Mouse (Mus musculus): Measurements from ENCODE around the gene Ptpa. TPM values are rescaled to one million over a fixed set of nuclear protein-coding genes. Genes with fewer than 3 reads are reported as not detected.

The Ptpa gene
- polyA plus RNA-seq, 1 experiment from 2014 or later, result 71.4 TPM

- H3K27me3 ChIP-seq (replicated peaks; ENCODE audit: control insufficient read depth, insufficient read depth, low read length), result no peaks in the 10 kb centered on the region
- H3K9ac ChIP-seq (ENCODE audit: low read depth, low read length), result no peak overlapping the region
- H3K36me3 ChIP-seq (ENCODE audit: control insufficient read depth, insufficient read depth), result peaks cover 76% of the 10 kb centered on the region
- H3K4me1 ChIP-seq (replicated peaks; ENCODE audit: control insufficient read depth, insufficient read depth, low read length), result no peaks in the 10 kb centered on the region; the same call in 1 of the 2 replicates
- ATAC-seq, result no peak
- H3K27ac ChIP-seq (ENCODE audit: low read depth, low read length), result no peak overlapping the region
- no peaks in the 10 kb centered on the region for H3K9me3 ChIP-seq (ENCODE audit: control insufficient read depth)
- no peak overlapping the region for H3K4me3 ChIP-seq (ENCODE audit: low read depth, low read length)
- no peak overlapping the region for H3K4me2 ChIP-seq (replicated peaks; ENCODE audit: low read depth)
- TF ChIP-seq CTCF (IDR thresholded peaks at IDR 0.05; ENCODE audit: low read depth), result no peak
- WGBS, result 84% methylated on average over 2 of the region's 2 CpGs
These were observed 8.6 kb upstream of the Ptpa start for GRCm38 (mm10) chr2:30407221-30407620.

GRCm38 (mm10) chr2:30407778-30408177 lies 8.1 kb upstream of the Ptpa start:
- H3K4me2 ChIP-seq (replicated peaks; ENCODE audit: low read depth), result no peak overlapping the region
- no peak for ATAC-seq
- H3K9ac ChIP-seq (ENCODE audit: low read depth, low read length), result no peak overlapping the region
- H3K27ac ChIP-seq (ENCODE audit: low read depth, low read length), result peak overlapping the region; percentile 64
- H3K36me3 ChIP-seq (ENCODE audit: control insufficient read depth, insufficient read depth), result peaks cover 74% of the 10 kb centered on the region
- no peak overlapping the region for H3K4me3 ChIP-seq (ENCODE audit: low read depth, low read length)
- H3K4me1 ChIP-seq (replicated peaks; ENCODE audit: control insufficient read depth, insufficient read depth, low read length), result no peaks in the 10 kb centered on the region; the same call in 1 of the 2 replicates
- H3K9me3 ChIP-seq (ENCODE audit: control insufficient read depth), result no peaks in the 10 kb centered on the region
- WGBS, result 83% methylated on average over 10 of the region's 10 CpGs
- TF ChIP-seq CTCF (IDR thresholded peaks at IDR 0.05; ENCODE audit: low read depth), result no peak
- H3K27me3 ChIP-seq (replicated peaks; ENCODE audit: control insufficient read depth, insufficient read depth, low read length), result no peaks in the 10 kb centered on the region

DNA sequence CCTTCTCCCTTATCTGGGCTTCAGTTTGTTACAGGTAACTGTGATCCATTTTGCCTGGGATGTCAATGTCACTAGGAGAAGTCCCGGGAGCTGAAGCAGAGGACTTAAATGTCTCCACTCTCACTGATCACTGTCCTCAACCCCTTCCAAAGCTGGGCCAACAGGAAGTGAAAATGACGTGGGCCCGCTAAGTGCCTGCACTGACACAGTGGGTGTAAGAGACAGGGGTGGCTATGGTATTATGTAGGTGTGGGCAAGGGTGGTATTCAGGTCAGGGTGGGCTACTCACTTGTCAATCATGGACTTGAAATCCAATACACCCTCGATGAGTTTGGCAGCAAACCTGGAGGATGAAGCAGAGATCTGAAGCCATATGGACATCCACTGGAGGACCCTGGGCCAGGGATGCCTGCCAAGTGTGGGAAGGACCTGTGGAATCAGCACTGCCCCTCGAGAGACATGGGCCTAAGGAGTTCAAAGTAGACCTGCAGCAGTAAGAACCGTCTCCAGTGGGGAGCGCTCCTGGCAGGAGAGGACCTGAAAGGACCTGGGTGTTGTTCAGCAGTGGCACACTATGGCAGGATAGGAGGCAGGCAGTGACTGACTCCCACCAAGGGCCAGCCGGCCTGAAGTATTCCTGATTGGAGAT lies 7.3 kb upstream of the Ptpa start:
- Histone ChIP-seq H3K36me3 (ENCODE audit: control insufficient read depth, insufficient read depth) (peaks cover 68% of the 10 kb centered on the region), H3K4me2 (replicated peaks; ENCODE audit: low read depth) (no peak overlapping the region), H3K9ac (ENCODE audit: low read depth, low read length) (no peak overlapping the region), H3K4me1 (replicated peaks; ENCODE audit: control insufficient read depth, insufficient read depth, low read length) (no peaks in the 10 kb centered on the region; the same call in 1 of the 2 replicates), H3K9me3 (ENCODE audit: control insufficient read depth) (no peaks in the 10 kb centered on the region), H3K27ac (ENCODE audit: low read depth, low read length) (peak overlapping the region; percentile 66), H3K4me3 (ENCODE audit: low read depth, low read length) (no peak overlapping the region), H3K27me3 (replicated peaks; ENCODE audit: control insufficient read depth, insufficient read depth, low read length) (no peaks in the 10 kb centered on the region)
- ATAC-seq, result peak; percentile 22
- WGBS, result 73% methylated on average over 8 of the region's 8 CpGs
- no peak for TF ChIP-seq CTCF (IDR thresholded peaks at IDR 0.05; ENCODE audit: low read depth)

- peak; percentile 32; the same call in 1 of the 2 replicates for ATAC-seq
- Histone ChIP-seq H3K9me3 (ENCODE audit: control insufficient read depth) (no peaks in the 10 kb centered on the region), H3K4me3 (ENCODE audit: low read depth, low read length) (no peak overlapping the region), H3K4me1 (replicated peaks; ENCODE audit: control insufficient read depth, insufficient read depth, low read length) (peaks cover 3% of the 10 kb centered on the region; the same call in 1 of the 2 replicates), H3K4me2 (replicated peaks; ENCODE audit: low read depth) (no peak overlapping the region), H3K27ac (ENCODE audit: low read depth, low read length) (no peak overlapping the region; the same call in 1 of the 2 replicates), H3K27me3 (replicated peaks; ENCODE audit: control insufficient read depth, insufficient read depth, low read length) (no peaks in the 10 kb centered on the region), H3K36me3 (ENCODE audit: control insufficient read depth, insufficient read depth) (peaks cover 60% of the 10 kb centered on the region), H3K9ac (ENCODE audit: low read depth, low read length) (no peak overlapping the region)
- 92% methylated on average over 5 of the region's 5 CpGs for WGBS
- no peak for TF ChIP-seq CTCF (IDR thresholded peaks at IDR 0.05; ENCODE audit: low read depth)
These were observed 6.2 kb upstream of the Ptpa start for GRCm38 (mm10) chr2:30409454-30410176.

- Histone ChIP-seq H3K4me3 (ENCODE audit: low read depth, low read length) (no peak overlapping the region), H3K36me3 (ENCODE audit: control insufficient read depth, insufficient read depth) (peaks cover 28% of the 10 kb centered on the region), H3K27me3 (replicated peaks; ENCODE audit: control insufficient read depth, insufficient read depth, low read length) (no peaks in the 10 kb centered on the region), H3K4me2 (replicated peaks; ENCODE audit: low read depth) (no peak overlapping the region; the same call in 1 of the 2 replicates), H3K4me1 (replicated peaks; ENCODE audit: control insufficient read depth, insufficient read depth, low read length) (0 out of 2 replicates have a peak, but pooled peaks cover 4% of the 10 kb centered on the region), H3K27ac (ENCODE audit: low read depth, low read length) (no peak overlapping the region), H3K9me3 (ENCODE audit: control insufficient read depth) (no peaks in the 10 kb centered on the region), H3K9ac (ENCODE audit: low read depth, low read length) (no peak overlapping the region)
- TF ChIP-seq CTCF (IDR thresholded peaks at IDR 0.05; ENCODE audit: low read depth), result peak; percentile 21; the same call in 1 of the 2 replicates
- no peak for ATAC-seq
- 85% methylated on average over 16 of the region's 16 CpGs for WGBS
These were observed 2.5 kb upstream of the Ptpa start for GRCm38 (mm10) chr2:30413038-30413973.

All from intestine, postnatal 0 days (tissue).